Mouse (Mus musculus): ENCODE results near the gene Anapc1.

Gene Anapc1

GRCm38 (mm10) chr2:128566304-128567147 is 120.7 kb downstream of the Anapc1 start:
- peak; percentile 23 for DNase-seq (ENCODE audit: low read depth, low spot score)

- DNase-seq (ENCODE audit: low read depth, low spot score): no peak
Measured at GRCm38 (mm10) chr2:128565904-128566303, 121.3 kb downstream of the Anapc1 start.

DNA sequence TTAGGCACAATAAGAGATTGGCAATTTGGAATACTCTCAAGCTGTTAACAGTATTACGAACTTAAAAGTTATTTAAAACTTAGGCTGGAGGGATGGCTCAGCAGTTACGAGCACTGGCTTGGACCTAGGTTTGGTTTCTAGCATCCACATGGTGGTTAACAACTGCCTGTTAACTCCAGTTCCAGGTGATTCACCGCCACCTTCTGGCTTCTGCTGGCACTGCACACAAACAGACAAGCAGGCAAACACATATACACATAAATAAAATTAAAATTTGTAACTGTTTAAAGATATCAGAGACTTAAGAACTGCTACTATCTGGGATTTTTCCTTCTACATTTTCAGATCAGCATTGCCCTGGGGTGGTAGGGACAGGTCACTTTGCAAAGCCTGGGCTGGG is 123.0 kb downstream of the Anapc1 start:
- DNase-seq (ENCODE audit: low read depth, low spot score): peak; percentile 27

All from CD4-positive, CD25-positive, alpha-beta regulatory T cell, adult 2 months (primary cell).